Comparison of ENCODE assay signal across 8 mouse cellular contexts in genomic region chr16:57593422-57594157, GRCm38 (mm10). TPM values are rescaled to one million over a fixed set of nuclear protein-coding genes. Genes with fewer than 3 reads are reported as not detected.
DNase-seq lines count a peak whose midpoint lies in the region; ATAC-seq and TF ChIP-seq lines count a peak whose summit lies in the region.

No protein-coding gene starts in this region.

- TF ChIP-seq EP300 in heart, postnatal 0 days (IDR thresholded peaks at IDR 0.05; ENCODE audit: low read depth), result no peak

- H3K27me3 ChIP-seq in kidney, adult 2 months (replicated peaks; ENCODE audit: control insufficient read depth, insufficient read depth, low read length), result no peaks in the 10 kb centered on the region
- H3K27me3 ChIP-seq in E14TG2a.4 (ENCODE audit: insufficient read depth, low read length), result no peaks in the 10 kb centered on the region
- H3K27me3 ChIP-seq in heart, postnatal 0 days (ENCODE audit: control insufficient read depth, insufficient read depth, low read length), result no peaks in the 10 kb centered on the region
- no peaks in the 10 kb centered on the region for H3K27me3 ChIP-seq in neural tube, embryonic 14.5 days (ENCODE audit: control insufficient read depth, insufficient read depth, low read length)

- DNase-seq in kidney, adult 2 months, result peak; percentile 70
- no peak for DNase-seq in kidney, postnatal 4 days
- DNase-seq in c-Kit-positive CD71-positive TER-119-positive erythroid progenitor cells, embryonic 14.5 days (ENCODE audit: low spot score), result peak; percentile 54
- DNase-seq in heart, postnatal 0 days (ENCODE audit: low spot score), result peak; percentile 61
- DNase-seq in layer of hippocampus, postnatal 14 days (ENCODE audit: low spot score in 2 of 2), result peak; percentile 8 to 66
- DNase-seq in adrenal gland, adult 18-20 months (ENCODE audit: low spot score in 2 of 2), result no peak

- no peak overlapping the region for H3K27ac ChIP-seq in kidney, adult 2 months (ENCODE audit: insufficient read depth, low read depth, low read length)
- H3K27ac ChIP-seq in heart, postnatal 0 days (ENCODE audit: low read depth), result no peak overlapping the region
- no peak overlapping the region for H3K27ac ChIP-seq in neural tube, embryonic 14.5 days (ENCODE audit: low read depth, low read length)

- no peaks in the 10 kb centered on the region for H3K36me3 ChIP-seq in kidney, adult 2 months (ENCODE audit: control insufficient read depth, insufficient read depth, low read length)
- no peaks in the 10 kb centered on the region for H3K36me3 ChIP-seq in E14TG2a.4 (ENCODE audit: insufficient read depth, low read length)
- H3K36me3 ChIP-seq in heart, postnatal 0 days (replicated peaks; ENCODE audit: control insufficient read depth, insufficient read depth, low read length), result peaks cover 7% of the 10 kb centered on the region; the same call in 1 of the 2 replicates
- H3K36me3 ChIP-seq in neural tube, embryonic 14.5 days (ENCODE audit: control insufficient read depth, insufficient read depth, low read length), result no peaks in the 10 kb centered on the region

- no peaks in the 10 kb centered on the region for H3K4me1 ChIP-seq in kidney, adult 2 months (ENCODE audit: control insufficient read depth, insufficient read depth, low read length)
- H3K4me1 ChIP-seq in E14TG2a.4 (replicated peaks; ENCODE audit: low read depth, low read length), result 0 out of 2 replicates have a peak, but pooled peaks cover 5% of the 10 kb centered on the region
- no peaks in the 10 kb centered on the region for H3K4me1 ChIP-seq in heart, postnatal 0 days (ENCODE audit: control insufficient read depth, insufficient read depth)
- no peaks in the 10 kb centered on the region for H3K4me1 ChIP-seq in neural tube, embryonic 14.5 days (ENCODE audit: control insufficient read depth, insufficient read depth, low read length)

- no peak overlapping the region for H3K4me2 ChIP-seq in heart, postnatal 0 days (ENCODE audit: low read depth, low read length)
- H3K4me2 ChIP-seq in neural tube, embryonic 14.5 days (ENCODE audit: low read depth, low read length), result no peak overlapping the region

- TF ChIP-seq CTCF in kidney, adult 2 months (conservative IDR thresholded peaks at IDR 0.05; ENCODE audit: insufficient read depth, insufficient read length, low read depth, low read length), result peak; percentile 34
- peak; percentile 75 for TF ChIP-seq CTCF in E14TG2a.4 (conservative IDR thresholded peaks at IDR 0.05; ENCODE audit: low read length)
- peak; percentile 76 for TF ChIP-seq CTCF in heart, postnatal 0 days (IDR thresholded peaks at IDR 0.05; ENCODE audit: low read depth)

- H3K4me3 ChIP-seq in kidney, adult 2 months (ENCODE audit: insufficient read depth, low read depth, low read length), result no peak overlapping the region
- peak overlapping the region; percentile 59 for H3K4me3 ChIP-seq in E14TG2a.4 (replicated peaks; ENCODE audit: low read length)
- H3K4me3 ChIP-seq in heart, postnatal 0 days (ENCODE audit: low read depth, low read length), result no peak overlapping the region
- H3K4me3 ChIP-seq in neural tube, embryonic 14.5 days (ENCODE audit: low read depth, low read length), result no peak overlapping the region

- H3K9me3 ChIP-seq in E14TG2a.4 (ENCODE audit: low read length), result no peaks in the 10 kb centered on the region
- H3K9me3 ChIP-seq in heart, postnatal 0 days (replicated peaks; ENCODE audit: control insufficient read depth, low read length), result no peaks in the 10 kb centered on the region
- no peaks in the 10 kb centered on the region for H3K9me3 ChIP-seq in neural tube, embryonic 14.5 days (ENCODE audit: control insufficient read depth, low read length)

- WGBS in kidney, adult 2 months, result 32% methylated on average over 7 of the region's 7 CpGs
- 36% methylated on average over 7 of the region's 7 CpGs for WGBS in heart, postnatal 0 days
- 45% methylated on average over 7 of the region's 7 CpGs for WGBS in neural tube, embryonic 14.5 days

- TF ChIP-seq POLR2A in kidney, adult 2 months (IDR thresholded peaks at IDR 0.05; ENCODE audit: low read depth, low read length), result no peak

- H3K9ac ChIP-seq in heart, postnatal 0 days (replicated peaks; ENCODE audit: low read depth, low read length), result no peak overlapping the region
- H3K9ac ChIP-seq in neural tube, embryonic 14.5 days (replicated peaks; ENCODE audit: low read depth, low read length), result no peak overlapping the region

- ATAC-seq in heart, postnatal 0 days (ENCODE audit: insufficient read depth, low read depth), result no peak
- peak; percentile 46; the same call in 1 of the 2 replicates for ATAC-seq in neural tube, embryonic 14.5 days (ENCODE audit: low read depth)

RNA-seq across cellular contexts. Expression of gene Cmss1, which starts 13.1 kb away (rescaled TPM):
- polyA plus RNA-seq in kidney, adult 2 months (2012; rRNA removed), result 4.4 and 7.2 TPM in 2 replicates
- 7.0 and 17.0 TPM in 2 replicates for total RNA-seq in heart, postnatal 0 days (2014; rRNA removed; ENCODE audit: low replicate concordance)
- polyA plus RNA-seq in heart, postnatal 0 days (2015; fragmentation: Nextera tagmentation; extraction: Ambion mirVana), result 50.3 and 56.6 TPM in 2 replicates
- 10 to 100 TPM; 15.9 to 16.1 TPM for total RNA-seq in layer of hippocampus, postnatal 14 days (2021)
- 35.7 and 38.3 TPM in 2 replicates for polyA plus RNA-seq in neural tube, embryonic 14.5 days (2014; fragmentation: Nextera tagmentation; extraction: Ambion mirVana)
- 10 to 100 TPM; 15.0 to 16.9 TPM for total RNA-seq in adrenal gland, adult 18-20 months (2021)

Comparison
In these comparisons a context has a peak if more than half of its experiments do, and no peak if none do; other contexts are left out.
1. DNase-seq: peak in kidney, adult 2 months (single experiment), c-Kit-positive CD71-positive TER-119-positive erythroid progenitor cells, embryonic 14.5 days (single experiment), heart, postnatal 0 days (single experiment) and layer of hippocampus, postnatal 14 days (2 of 2); none in kidney, postnatal 4 days (0 of 2) and adrenal gland, adult 18-20 months (0 of 2).
2. Peak in every context shown above with its lines, with median percentiles within 50 percentile points of each other: CTCF ChIP-seq.